Mouse (Mus musculus) liver, adult 2 months (tissue): ENCODE measurements around the gene Plppr4. TPM values are rescaled to one million over a fixed set of nuclear protein-coding genes. Genes with fewer than 3 reads are reported as not detected.

Source experiments
- DNase-seq: peaks from one replicate; pipeline ENCODE4 v3.0.0-alpha.2; 2011; ENCODE audit warnings: low read depth, low spot score; ENCODE audit errors: extremely low read depth
- H3K27ac ChIP-seq: fragments of 200-500 bp; replicated peaks from 2 replicates; pipeline ENCODE4 v1.5.1; 2012; ENCODE audit warnings: low read depth, mild to moderate bottlenecking, control low read depth, inconsistent platforms, low read length; ENCODE audit not compliant: insufficient read depth
- H3K27me3 ChIP-seq: fragments of 200-500 bp; 2 replicates; pipeline ENCODE4 v1.6.1; 2012; ENCODE audit warnings: mild to moderate bottlenecking, moderate library complexity, low read length, inconsistent platforms; ENCODE audit not compliant: control insufficient read depth, insufficient read depth
- H3K36me3 ChIP-seq: fragments of 200-500 bp; 2 replicates; pipeline ENCODE4 v1.6.1; 2012; ENCODE audit warnings: low read length, inconsistent platforms; ENCODE audit not compliant: control insufficient read depth, insufficient read depth
- H3K4me1 ChIP-seq: fragments of 200-500 bp; 2 replicates; pipeline ENCODE4 v1.6.1; 2011; ENCODE audit warnings: low read length; ENCODE audit not compliant: control insufficient read depth, insufficient read depth
- H3K4me3 ChIP-seq: fragments of 200-500 bp; 2 replicates; pipeline ENCODE4 v1.5.1; 2011; ENCODE audit warnings: low read depth, mild to moderate bottlenecking, control low read depth, low read length, moderate library complexity; ENCODE audit not compliant: insufficient read depth
- H3K79me2 ChIP-seq: fragments of 200-500 bp; 2 replicates; pipeline ENCODE4 v1.6.1; 2012; ENCODE audit warnings: inconsistent platforms, mild to moderate bottlenecking, low read length, moderate library complexity; ENCODE audit not compliant: control insufficient read depth, insufficient read depth
- H3K9ac ChIP-seq: fragments of 200-500 bp; 2 replicates; pipeline ENCODE4 v1.6.1; 2012; ENCODE audit warnings: low read depth, mild to moderate bottlenecking, control low read depth, inconsistent platforms, low read length
- CTCF ChIP-seq: fragments of 200-500 bp; IDR thresholded peaks from 2 replicates; pipeline ENCODE4 v1.5.1; 2011; ENCODE audit warnings: low read depth, low read length, control low read depth
- POLR2A ChIP-seq: fragments of 200-500 bp; IDR thresholded peaks from 2 replicates; pipeline ENCODE4 v1.6.1; 2011; ENCODE audit warnings: low read length, control low read depth; ENCODE audit not compliant: insufficient read depth; ENCODE audit errors: extremely low read depth
- WGBS: fragments of 180-500 bp; shearing (Covaris S2); methylation state at CpG from one replicate; pipeline ENCODE4 v1.1.7; 2018; 5-methylcytosine and 5-hydroxymethylcytosine counted together
- polyA plus RNA-seq: library from polyadenylated mRNA; depleted of rRNA; stranded (reverse); fragments of >200 nt; gene quantifications from 2 replicates; pipeline ENCODE4 v1.2.3, GENCODE M21; 2012; rRNA removed
- total RNA-seq: library from RNA; depleted of rRNA; stranded (reverse); fragments of >200 nt; gene quantifications from 2 replicates; pipeline ENCODE4 v1.2.3, GENCODE M21; 2014; rRNA removed

Plppr4 gene
- total RNA-seq = under 0.01 TPM in 1 of 2 replicates, not detected in the other
- not detected in 2 replicates for polyA plus RNA-seq

DNA sequence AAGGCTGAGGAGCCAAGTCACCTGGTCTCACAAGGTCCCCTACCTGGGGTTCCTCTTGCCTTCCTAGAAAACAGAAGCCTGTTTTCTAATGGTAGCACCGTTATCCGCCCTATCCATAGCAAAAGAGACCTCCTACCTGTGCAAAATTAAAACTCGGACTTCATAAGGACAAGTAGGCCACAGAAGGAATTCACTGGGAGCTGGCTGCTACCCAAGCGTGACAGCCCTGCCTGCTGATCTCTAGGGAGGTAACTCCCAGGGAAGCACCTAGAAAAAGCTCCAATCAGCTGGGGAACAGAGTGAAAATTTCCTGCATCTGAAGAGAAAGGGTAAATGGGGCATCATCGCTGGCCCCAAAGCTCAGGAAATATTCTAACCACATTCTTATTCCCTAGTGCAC lies at the start of gene Plppr4:
Gene Plppr4, minus strand, starts transcription at position 349 of the 400 bp plus-strand sequence.
- Histone ChIP-seq H3K4me3 (peak within 1 kb of the TSS; percentile 12; the same call in 1 of the 2 replicates), H3K79me2 (no peaks in the 10 kb centered on the region), H3K36me3 (no peaks in the 10 kb centered on the region), H3K4me1 (no peaks in the 10 kb centered on the region; the same call in 1 of the 2 replicates), H3K9ac (no peak within 1 kb of the TSS), H3K27ac (no peak within 1 kb of the TSS), H3K27me3 (peaks cover 3% of the 10 kb centered on the region; the same call in 1 of the 2 replicates)
- no peak for TF ChIP-seq POLR2A
- TF ChIP-seq CTCF = no peak
- no peak for DNase-seq
- WGBS = 69% methylated on average over 5 of the region's 5 CpGs

GRCm38 (mm10) chr3:117405821-117406220 lies 45.1 kb upstream of the Plppr4 start:
- no peaks in the 10 kb centered on the region for H3K36me3 ChIP-seq
- H3K4me1 ChIP-seq = no peaks in the 10 kb centered on the region
- H3K27ac ChIP-seq = no peak overlapping the region
- no peak for DNase-seq
- 90% methylated on average over 2 of the region's 2 CpGs for WGBS
- no peaks in the 10 kb centered on the region for H3K27me3 ChIP-seq
- no peaks in the 10 kb centered on the region for H3K79me2 ChIP-seq
- no peak overlapping the region for H3K4me3 ChIP-seq
- no peak overlapping the region for H3K9ac ChIP-seq
- TF ChIP-seq POLR2A = no peak
- TF ChIP-seq CTCF = no peak

- Histone ChIP-seq H3K27me3 (no peaks in the 10 kb centered on the region), H3K4me3 (no peak overlapping the region), H3K36me3 (no peaks in the 10 kb centered on the region), H3K27ac (no peak overlapping the region), H3K9ac (no peak overlapping the region), H3K79me2 (no peaks in the 10 kb centered on the region), H3K4me1 (no peaks in the 10 kb centered on the region)
- DNase-seq = no peak
- 84% methylated on average over 3 of the region's 3 CpGs for WGBS
- TF ChIP-seq POLR2A (no peak), CTCF (no peak)
Measured at GRCm38 (mm10) chr3:117403740-117404139, 43.1 kb upstream of the Plppr4 start.

GRCm38 (mm10) chr3:117366041-117366440 lies 5.4 kb upstream of the Plppr4 start:
- H3K27ac ChIP-seq = no peak overlapping the region
- H3K9ac ChIP-seq = no peak overlapping the region
- H3K27me3 ChIP-seq = no peaks in the 10 kb centered on the region
- H3K36me3 ChIP-seq = no peaks in the 10 kb centered on the region
- TF ChIP-seq POLR2A (no peak), CTCF (no peak)
- H3K79me2 ChIP-seq = no peaks in the 10 kb centered on the region
- DNase-seq = no peak
- no peaks in the 10 kb centered on the region for H3K4me1 ChIP-seq
- H3K4me3 ChIP-seq = no peak overlapping the region
- 85% methylated on average over 1 of the region's 1 CpGs for WGBS

GRCm38 (mm10) chr3:117359686-117360521 lies 772 bp downstream of the Plppr4 start:
- H3K4me1 ChIP-seq = no peaks in the 10 kb centered on the region; the same call in 1 of the 2 replicates

GRCm38 (mm10) chr3:117358981-117359628 lies 1.6 kb downstream of the Plppr4 start:
- Histone ChIP-seq H3K79me2 (no peaks in the 10 kb centered on the region), H3K4me3 (no peak overlapping the region), H3K27ac (no peak overlapping the region), H3K36me3 (no peaks in the 10 kb centered on the region), H3K4me1 (no peaks in the 10 kb centered on the region; the same call in 1 of the 2 replicates), H3K9ac (no peak overlapping the region), H3K27me3 (peaks cover 6% of the 10 kb centered on the region)
- WGBS = 83% methylated on average over 5 of the region's 5 CpGs
- no peak for TF ChIP-seq POLR2A
- TF ChIP-seq CTCF = no peak
- DNase-seq = no peak

More at GRCm38 (mm10) chr3:117359686-117360521, 772 bp downstream of the Plppr4 start:
- Histone ChIP-seq H3K27me3 (peaks cover 6% of the 10 kb centered on the region), H3K79me2 (no peaks in the 10 kb centered on the region), H3K9ac (no peak overlapping the region), H3K27ac (no peak overlapping the region), H3K4me3 (peak overlapping the region; percentile 12; the same call in 1 of the 2 replicates), H3K36me3 (no peaks in the 10 kb centered on the region)
- peak; percentile 37 for DNase-seq
- 3% methylated on average over 46 of the region's 46 CpGs for WGBS
- no peak for TF ChIP-seq CTCF
- no peak for TF ChIP-seq POLR2A
